Mouse (Mus musculus) intestine, embryonic 15.5 days (tissue): ENCODE data around the gene Cyth2. TPM values are rescaled to one million over a fixed set of nuclear protein-coding genes. Genes with fewer than 3 reads are reported as not detected.
A peak's percentile ranks its signal among the peaks of the same experiment; 100 is the strongest.

Experiments
- ATAC-seq: fragments of 200-750 bp; cut with Nextera tagmentation; 2 replicates; pipeline ENCODE4 v1.8.0; 2017; ENCODE audit warnings: moderate TSS enrichment, moderate library complexity
- H3K27ac ChIP-seq: fragments of 300-500 bp; sonication (generic); 2 replicates; pipeline ENCODE4 v1.5.1; 2015; ENCODE audit warnings: mild to moderate bottlenecking, inconsistent platforms
- H3K27me3 ChIP-seq: fragments of 300-500 bp; sonication (generic); replicated peaks from 2 replicates; pipeline ENCODE4 v1.6.1; 2015; ENCODE audit warnings: inconsistent platforms
- H3K36me3 ChIP-seq: fragments of 300-500 bp; sonication (generic); 2 replicates; pipeline ENCODE4 v1.6.1; 2015; ENCODE audit warnings: inconsistent platforms
- H3K4me1 ChIP-seq: fragments of 300-500 bp; sonication (generic); replicated peaks from 2 replicates; pipeline ENCODE4 v1.6.1; 2015; ENCODE audit warnings: inconsistent platforms
- H3K4me2 ChIP-seq: fragments of 300-500 bp; sonication (generic); replicated peaks from 2 replicates; pipeline ENCODE4 v1.6.1; 2015; ENCODE audit warnings: mild to moderate bottlenecking, inconsistent platforms
- H3K4me3 ChIP-seq: fragments of 300-500 bp; sonication (generic); replicated peaks from 2 replicates; pipeline ENCODE4 v1.5.1; 2015; ENCODE audit warnings: inconsistent platforms
- H3K9ac ChIP-seq: fragments of 300-500 bp; sonication (generic); 2 replicates; pipeline ENCODE4 v1.6.1; 2015; ENCODE audit warnings: inconsistent platforms
- H3K9me3 ChIP-seq: fragments of 300-500 bp; sonication (generic); 2 replicates; pipeline ENCODE4 v1.6.1; 2016; ENCODE audit warnings: inconsistent platforms
- WGBS: fragments of 180-500 bp; shearing (Covaris S2); methylation state at CpG from one replicate; pipeline ENCODE4 v1.1.7; 2015; 5-methylcytosine and 5-hydroxymethylcytosine counted together
- polyA plus RNA-seq: library from polyadenylated mRNA; unstranded; fragments of >200 nt; fragmentation: Nextera tagmentation; extraction: Ambion mirVana; gene quantifications from 2 replicates; pipeline ENCODE4 v1.2.1, GENCODE M21; 2015

Cyth2 gene
- 89.0 and 92.0 TPM in 2 replicates for polyA plus RNA-seq

- under 1% methylated on average over 91 of the region's 92 CpGs for WGBS
- H3K36me3 ChIP-seq = peaks cover 37% of the 10 kb centered on the region
- peak within 1 kb of the TSS; percentile 96 for H3K9ac ChIP-seq
- H3K4me1 ChIP-seq = peaks cover 26% of the 10 kb centered on the region
- peak; percentile 99 for ATAC-seq
- no peaks in the 10 kb centered on the region for H3K27me3 ChIP-seq
- H3K27ac ChIP-seq = peak within 1 kb of the TSS; percentile 99
- peak within 1 kb of the TSS; percentile 72 for H3K4me2 ChIP-seq
- H3K4me3 ChIP-seq = peak within 1 kb of the TSS; percentile 88
- H3K9me3 ChIP-seq = no peaks in the 10 kb centered on the region
Measured at GRCm38 (mm10) chr7:45813787-45814779, at the start of gene Cyth2. Gene Cyth2, minus strand, starts transcription at chr7:45814581.

DNA sequence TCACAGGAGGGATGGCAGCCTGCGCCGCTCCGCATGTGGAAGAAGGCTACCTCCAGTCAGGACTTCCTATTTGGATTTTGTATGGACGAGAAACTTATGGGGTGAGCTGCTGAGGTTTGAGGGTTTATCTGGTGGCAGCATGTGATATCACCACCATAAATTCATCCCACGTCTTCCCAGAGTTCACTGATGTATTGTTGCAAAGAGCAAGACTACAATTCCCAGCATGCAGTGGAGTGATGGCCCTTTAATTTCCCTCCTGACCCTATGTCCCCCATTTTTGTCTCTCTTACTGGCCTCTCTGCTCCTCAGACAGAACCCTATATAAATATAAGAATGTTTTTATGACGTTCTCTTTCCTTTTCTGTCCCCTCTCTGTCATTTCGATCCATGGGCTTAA is 48.4 kb upstream of the Cyth2 start:
- Histone ChIP-seq H3K9me3 (no peaks in the 10 kb centered on the region), H3K36me3 (no peaks in the 10 kb centered on the region), H3K27ac (no peak overlapping the region), H3K9ac (no peak overlapping the region), H3K4me2 (no peak overlapping the region), H3K4me3 (no peak overlapping the region), H3K4me1 (peaks cover 13% of the 10 kb centered on the region), H3K27me3 (0 out of 2 replicates have a peak, but pooled peaks cover 3% of the 10 kb centered on the region)
- WGBS = 84% methylated on average over 7 of the region's 7 CpGs
- no peak for ATAC-seq

DNA sequence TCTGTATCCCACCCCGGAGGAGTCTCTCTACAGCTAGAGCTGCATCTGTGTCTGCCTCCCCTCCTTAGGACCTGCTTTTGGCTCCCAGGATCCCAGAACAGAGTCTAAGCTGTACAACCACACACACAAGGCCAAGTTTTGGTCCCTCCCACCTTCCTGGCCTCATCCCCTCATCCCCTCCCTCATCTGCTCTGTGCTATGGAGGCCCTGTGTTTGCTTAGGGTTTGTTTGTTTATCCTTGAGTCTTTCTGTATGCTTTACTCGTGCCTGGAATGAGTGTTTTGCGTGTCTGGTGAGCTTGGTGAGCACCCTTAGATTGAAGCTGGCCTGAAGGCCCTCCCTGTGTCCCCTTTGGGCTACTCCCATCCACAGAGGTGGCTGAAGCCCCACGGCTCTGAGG is 44.6 kb upstream of the Cyth2 start:
- peak; percentile 52 for ATAC-seq
- Histone ChIP-seq H3K9ac (no peak overlapping the region), H3K36me3 (no peaks in the 10 kb centered on the region), H3K4me1 (peaks cover 17% of the 10 kb centered on the region), H3K27ac (no peak overlapping the region), H3K27me3 (no peaks in the 10 kb centered on the region; the same call in 1 of the 2 replicates), H3K4me3 (no peak overlapping the region), H3K4me2 (no peak overlapping the region), H3K9me3 (no peaks in the 10 kb centered on the region)
- 37% methylated on average over 4 of the region's 4 CpGs for WGBS

DNA sequence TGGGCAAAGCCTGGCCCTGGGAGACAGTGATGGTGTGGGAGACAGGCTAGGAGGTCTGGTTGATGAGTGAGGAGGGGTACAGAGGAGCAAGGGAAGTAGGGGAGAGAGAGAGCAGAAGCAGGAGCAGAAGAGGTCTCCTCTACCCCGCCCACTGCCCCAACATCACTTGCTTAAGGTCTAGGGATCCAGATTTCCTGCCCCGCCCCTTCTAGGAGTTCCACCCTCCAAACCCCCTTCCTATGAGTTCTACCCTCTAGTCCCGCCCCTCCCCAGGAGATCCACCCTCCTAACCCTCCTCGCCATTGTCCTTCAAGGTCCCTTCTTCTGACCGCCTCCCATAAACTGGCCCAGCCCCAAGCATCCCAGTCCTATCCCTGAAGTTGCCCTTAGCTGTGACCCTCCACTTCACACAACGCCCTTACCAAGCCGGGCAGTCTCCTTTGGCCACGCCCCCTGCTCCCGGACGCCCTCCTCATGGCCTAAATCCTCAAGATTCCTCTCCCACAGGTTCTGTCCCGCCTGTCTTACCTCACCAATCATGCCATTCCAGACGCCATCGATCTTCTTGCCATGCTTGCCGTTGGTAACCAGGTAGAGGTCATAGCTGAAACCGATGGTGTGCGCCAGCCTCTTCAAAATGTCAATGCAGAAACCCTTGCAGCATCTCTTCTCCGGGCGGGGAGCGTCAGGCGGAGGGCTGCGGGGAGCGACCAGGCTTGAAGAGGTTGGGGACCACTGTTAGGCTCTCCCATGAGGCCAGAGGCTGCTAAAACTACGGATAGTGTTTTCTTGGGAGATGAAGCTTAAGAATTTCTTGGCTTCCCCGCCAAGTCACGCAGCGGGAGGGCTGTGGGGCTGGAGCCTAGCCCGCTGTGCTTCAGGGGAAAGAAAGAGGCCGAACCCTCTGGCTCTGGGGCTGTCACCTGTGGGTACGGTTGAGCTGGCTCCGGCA is 42.8 kb upstream of the Cyth2 start:
- Histone ChIP-seq H3K4me2 (peak overlapping the region; percentile 73), H3K27me3 (no peaks in the 10 kb centered on the region; the same call in 1 of the 2 replicates), H3K9ac (0 out of 2 replicates have a peak overlapping the region, but pooled peaks have one; percentile 8), H3K27ac (no peak overlapping the region), H3K4me1 (peaks cover 17% of the 10 kb centered on the region), H3K9me3 (no peaks in the 10 kb centered on the region), H3K4me3 (peak overlapping the region; percentile 29), H3K36me3 (no peaks in the 10 kb centered on the region)
- 9% methylated on average over 30 of the region's 30 CpGs for WGBS
- ATAC-seq = peak; percentile 46

- H3K36me3 ChIP-seq = no peaks in the 10 kb centered on the region
- 84% methylated on average over 12 of the region's 12 CpGs for WGBS
- no peak overlapping the region for H3K27ac ChIP-seq
- ATAC-seq = no peak
- H3K4me3 ChIP-seq = no peak overlapping the region
- no peaks in the 10 kb centered on the region for H3K9me3 ChIP-seq
- no peak overlapping the region for H3K9ac ChIP-seq
- no peaks in the 10 kb centered on the region; the same call in 1 of the 2 replicates for H3K27me3 ChIP-seq
- H3K4me2 ChIP-seq = no peak overlapping the region
- H3K4me1 ChIP-seq = peaks cover 20% of the 10 kb centered on the region
Measured at GRCm38 (mm10) chr7:45853089-45853488, 38.7 kb upstream of the Cyth2 start.

DNA sequence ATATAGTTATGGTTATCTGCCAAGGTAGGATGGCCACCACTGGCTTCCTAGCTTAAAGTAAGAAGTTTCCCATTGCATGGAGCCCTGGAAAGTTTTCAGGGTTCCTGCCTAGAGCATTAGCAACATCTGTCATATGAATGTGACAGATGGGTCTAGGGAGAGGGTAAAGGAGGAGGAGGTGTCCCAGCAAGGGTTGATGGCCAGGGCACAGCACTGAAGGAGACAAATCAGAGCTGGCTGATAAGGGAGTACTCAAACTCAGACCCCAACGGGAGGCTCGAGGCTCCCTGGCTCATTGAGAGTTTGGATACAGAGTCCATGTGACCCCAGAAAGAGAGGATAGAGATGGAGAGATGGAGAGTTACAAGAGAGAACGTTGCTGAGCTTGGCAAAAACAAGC is 36.3 kb upstream of the Cyth2 start:
- Histone ChIP-seq H3K36me3 (no peaks in the 10 kb centered on the region), H3K9ac (no peak overlapping the region), H3K27ac (no peak overlapping the region), H3K4me1 (peaks cover 5% of the 10 kb centered on the region; the same call in 1 of the 2 replicates), H3K4me2 (no peak overlapping the region), H3K27me3 (no peaks in the 10 kb centered on the region), H3K9me3 (no peaks in the 10 kb centered on the region), H3K4me3 (no peak overlapping the region)
- WGBS = 66% methylated on average over 3 of the region's 3 CpGs
- ATAC-seq = no peak

GRCm38 (mm10) chr7:45848447-45849027 is 34.2 kb upstream of the Cyth2 start:
- no peak for ATAC-seq
- WGBS = 10% methylated on average over 6 of the region's 6 CpGs

GRCm38 (mm10) chr7:45842950-45843744 is 28.8 kb upstream of the Cyth2 start:
- H3K4me2 ChIP-seq = no peak overlapping the region
- 86% methylated on average over 10 of the region's 10 CpGs for WGBS
- no peaks in the 10 kb centered on the region for H3K9me3 ChIP-seq
- H3K27ac ChIP-seq = no peak overlapping the region
- H3K9ac ChIP-seq = no peak overlapping the region
- no peak overlapping the region for H3K4me3 ChIP-seq
- peaks cover 8% of the 10 kb centered on the region for H3K27me3 ChIP-seq
- ATAC-seq = no peak
- H3K4me1 ChIP-seq = no peaks in the 10 kb centered on the region
- H3K36me3 ChIP-seq = no peaks in the 10 kb centered on the region

More at GRCm38 (mm10) chr7:45848447-45849027, 34.2 kb upstream of the Cyth2 start:
- no peaks in the 10 kb centered on the region for H3K36me3 ChIP-seq
- no peak overlapping the region for H3K9ac ChIP-seq
- no peaks in the 10 kb centered on the region for H3K9me3 ChIP-seq
- H3K4me2 ChIP-seq = no peak overlapping the region
- 0 out of 2 replicates have a peak, but pooled peaks cover 3% of the 10 kb centered on the region for H3K27me3 ChIP-seq
- H3K27ac ChIP-seq = no peak overlapping the region
- H3K4me1 ChIP-seq = peaks cover 5% of the 10 kb centered on the region; the same call in 1 of the 2 replicates
- no peak overlapping the region for H3K4me3 ChIP-seq

- no peak for ATAC-seq
- Histone ChIP-seq H3K36me3 (no peaks in the 10 kb centered on the region), H3K4me3 (peak overlapping the region; percentile 46), H3K27ac (no peak overlapping the region), H3K4me1 (peaks cover 26% of the 10 kb centered on the region), H3K27me3 (peaks cover 45% of the 10 kb centered on the region), H3K9me3 (no peaks in the 10 kb centered on the region), H3K4me2 (peak overlapping the region; percentile 80), H3K9ac (peak overlapping the region; percentile 44; the same call in 1 of the 2 replicates)
- 6% methylated on average over 25 of the region's 31 CpGs for WGBS
Measured at GRCm38 (mm10) chr7:45833924-45834323, 19.5 kb upstream of the Cyth2 start.

GRCm38 (mm10) chr7:45833148-45833790 is 18.9 kb upstream of the Cyth2 start:
- Histone ChIP-seq H3K27me3 (peaks cover 45% of the 10 kb centered on the region), H3K36me3 (0 out of 2 replicates have a peak, but pooled peaks cover under 1% of the 10 kb centered on the region), H3K4me1 (peaks cover 26% of the 10 kb centered on the region), H3K4me2 (peak overlapping the region; percentile 80), H3K9me3 (no peaks in the 10 kb centered on the region), H3K9ac (peak overlapping the region; percentile 44), H3K27ac (no peak overlapping the region), H3K4me3 (peak overlapping the region; percentile 46)
- WGBS = under 1% methylated on average over 77 of the region's 86 CpGs
- peak; percentile 21 for ATAC-seq
